Mouse (Mus musculus): ENCODE data around the gene Pced1b.
"Not testable (repeated sequence)": the region's sequence is repeated elsewhere in the genome, so short reads cannot be mapped to it uniquely, and the experiment has no call there.

DNA sequence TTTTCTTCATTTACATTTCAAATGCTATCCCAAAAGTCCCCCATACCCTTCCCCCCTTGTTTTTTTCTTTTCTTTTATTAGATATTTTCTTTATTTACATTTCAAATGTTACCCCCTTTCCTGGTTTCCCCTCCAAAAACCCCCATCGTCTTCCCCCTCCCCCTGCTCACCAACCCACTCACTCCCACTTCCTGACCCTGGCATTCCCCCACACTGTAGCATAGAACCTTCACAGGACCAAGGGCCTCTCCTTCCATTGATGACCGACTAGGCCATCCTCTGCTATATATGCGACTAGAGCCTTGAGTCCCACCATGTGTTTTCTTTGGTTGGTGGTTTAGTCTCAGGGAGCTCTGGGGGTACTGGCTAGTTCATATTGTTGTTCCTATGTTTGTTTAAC lies 125.1 kb downstream of the Pced1b start:
- TF ChIP-seq CTCF, EP300 (IDR thresholded peaks at IDR 0.05; ENCODE audit: low read depth): not testable (repeated sequence)
